Mouse (Mus musculus): ENCODE measurements around the gene Iqcf6. TPM values are rescaled to one million over a fixed set of nuclear protein-coding genes. Genes with fewer than 3 reads are reported as not detected.

The Iqcf6 gene
- total and polyA plus RNA-seq, 2 experiments from 2014 or later = not detected

DNA sequence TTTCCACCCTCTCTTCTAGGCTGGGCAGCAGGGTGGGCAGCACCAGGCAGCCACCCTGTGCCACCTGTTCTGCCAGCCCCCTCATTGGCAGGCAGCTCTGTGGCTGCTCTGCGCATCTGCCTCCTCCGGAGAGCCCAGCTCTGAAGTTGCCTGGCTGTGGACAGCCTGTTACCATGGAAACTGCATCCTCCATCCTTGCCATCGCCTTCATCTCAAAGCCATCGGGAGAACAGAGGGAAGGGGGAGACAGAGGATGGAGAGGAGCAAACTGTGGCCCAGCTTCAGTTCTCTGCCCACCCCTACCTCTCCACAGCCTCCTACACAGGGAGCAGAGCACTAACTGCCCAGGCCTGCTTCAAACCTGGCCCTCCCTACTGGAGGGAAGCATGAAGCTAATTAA, 38.1 kb downstream of the Iqcf6 start:
- H3K4me1 ChIP-seq (ENCODE audit: insufficient read depth) = peaks cover 22% of the 10 kb centered on the region
- peaks cover 47% of the 10 kb centered on the region for H3K36me3 ChIP-seq (ENCODE audit: insufficient read depth)
- no peaks in the 10 kb centered on the region for H3K9me3 ChIP-seq (ENCODE audit: low read length)
- H3K9ac ChIP-seq = peak overlapping the region; percentile 22; the same call in 1 of the 2 replicates
- peak overlapping the region; percentile 88 for H3K27ac ChIP-seq (ENCODE audit: low read depth, low read length)
- peak; percentile 94 for ATAC-seq
- H3K4me3 ChIP-seq (ENCODE audit: low read depth, low read length) = no peak overlapping the region
- WGBS = 13% methylated on average over 4 of the region's 4 CpGs
- peak overlapping the region; percentile 17; the same call in 1 of the 2 replicates for H3K4me2 ChIP-seq (ENCODE audit: low read depth)
- DNase-seq = peak; percentile 85
- no peak for TF ChIP-seq CTCF (IDR thresholded peaks at IDR 0.05; ENCODE audit: low read depth)
- H3K27me3 ChIP-seq (ENCODE audit: insufficient read depth, low read length) = no peaks in the 10 kb centered on the region

DNA sequence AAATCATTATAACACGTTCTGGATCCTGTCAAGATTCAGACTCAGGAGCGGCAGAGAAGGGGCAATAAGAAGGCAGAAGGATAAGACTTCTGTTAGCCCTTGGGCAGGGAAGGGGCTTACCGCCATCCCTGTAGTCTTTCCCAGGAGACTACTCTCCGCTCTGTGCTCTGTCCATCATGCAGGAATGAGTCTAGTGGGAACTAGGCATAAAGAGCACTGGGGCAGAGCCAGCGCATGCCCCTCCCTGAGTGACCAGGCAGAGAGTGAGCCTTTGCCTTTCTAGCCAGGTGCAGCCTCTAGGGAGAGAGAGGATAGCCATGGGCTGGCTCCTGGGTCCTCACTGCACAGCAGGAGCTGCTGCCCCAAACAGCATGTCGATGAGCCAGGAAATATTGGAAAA, 38.5 kb downstream of the Iqcf6 start:
- Histone ChIP-seq H3K4me1 (ENCODE audit: insufficient read depth) (peaks cover 22% of the 10 kb centered on the region), H3K4me3 (ENCODE audit: low read depth, low read length) (no peak overlapping the region)

DNA sequence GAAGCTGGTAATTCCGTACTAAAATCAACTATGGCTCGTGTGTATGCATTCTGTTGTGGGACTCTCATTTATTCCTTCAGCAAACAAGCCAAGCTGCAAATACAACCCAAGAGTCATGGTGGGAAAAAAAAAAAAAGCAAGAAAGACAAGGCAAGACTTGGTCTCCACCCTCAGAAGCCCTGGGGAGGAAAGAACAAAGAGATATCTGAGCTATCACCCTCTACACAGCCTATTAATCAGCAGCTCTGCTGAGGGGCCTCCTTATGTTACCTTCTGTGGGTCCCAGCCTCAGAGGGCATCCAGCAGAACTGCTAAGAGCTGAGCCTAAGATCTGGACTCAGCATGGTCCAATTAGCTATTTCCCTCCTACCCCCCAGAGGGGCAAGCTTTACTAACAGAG, 47.5 kb downstream of the Iqcf6 start:
- 72% methylated on average over 2 of the region's 2 CpGs for whole genome bisulfite sequencing
- Histone ChIP-seq H3K4me1 (ENCODE audit: insufficient read depth) (no peaks in the 10 kb centered on the region), H3K9me3 (ENCODE audit: low read length) (no peaks in the 10 kb centered on the region), H3K27ac (ENCODE audit: low read depth, low read length) (no peak overlapping the region), H3K4me2 (ENCODE audit: low read depth) (no peak overlapping the region), H3K9ac (no peak overlapping the region), H3K4me3 (ENCODE audit: low read depth, low read length) (no peak overlapping the region), H3K36me3 (ENCODE audit: insufficient read depth) (peaks cover 46% of the 10 kb centered on the region), H3K27me3 (ENCODE audit: insufficient read depth, low read length) (no peaks in the 10 kb centered on the region)
- TF ChIP-seq CTCF (IDR thresholded peaks at IDR 0.05; ENCODE audit: low read depth) = no peak
- DNase-seq (no peak), ATAC-seq (no peak)

More for the DNA sequence above, 38.5 kb downstream of the Iqcf6 start:
- TF ChIP-seq CTCF (IDR thresholded peaks at IDR 0.05; ENCODE audit: low read depth) = no peak
- peak overlapping the region; percentile 17; the same call in 1 of the 2 replicates for H3K4me2 ChIP-seq (ENCODE audit: low read depth)
- no peaks in the 10 kb centered on the region for H3K9me3 ChIP-seq (ENCODE audit: low read length)
- peaks cover 47% of the 10 kb centered on the region for H3K36me3 ChIP-seq (ENCODE audit: insufficient read depth)
- 58% methylated on average over 6 of the region's 6 CpGs for WGBS
- DNase-seq (no peak), ATAC-seq (peak; percentile 55)
- H3K9ac ChIP-seq = peak overlapping the region; percentile 22; the same call in 1 of the 2 replicates
- peak overlapping the region; percentile 88 for H3K27ac ChIP-seq (ENCODE audit: low read depth, low read length)
- no peaks in the 10 kb centered on the region for H3K27me3 ChIP-seq (ENCODE audit: insufficient read depth, low read length)

DNA sequence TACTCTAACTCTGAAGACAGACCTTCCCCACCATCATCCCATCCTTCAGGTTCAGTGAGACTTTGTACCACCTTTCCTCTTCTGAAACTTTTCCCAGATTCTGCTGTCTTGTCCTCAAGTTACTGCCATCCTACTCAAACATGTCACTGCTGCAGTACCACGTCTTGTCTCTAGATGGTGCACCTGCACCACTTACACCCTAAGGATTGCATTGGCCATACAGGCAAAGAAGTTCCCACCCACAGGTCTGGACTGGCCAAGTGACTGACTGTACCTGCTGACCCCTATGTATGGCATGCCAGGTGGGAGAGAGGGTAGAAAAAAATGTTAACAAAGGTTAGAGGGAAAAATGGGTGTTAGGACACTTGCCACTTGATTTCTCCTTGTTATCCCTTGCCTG, 49.1 kb downstream of the Iqcf6 start:
- Histone ChIP-seq H3K9me3 (ENCODE audit: low read length) (no peaks in the 10 kb centered on the region), H3K36me3 (ENCODE audit: insufficient read depth) (peaks cover 48% of the 10 kb centered on the region), H3K4me3 (ENCODE audit: low read depth, low read length) (no peak overlapping the region), H3K27me3 (ENCODE audit: insufficient read depth, low read length) (no peaks in the 10 kb centered on the region), H3K9ac (no peak overlapping the region), H3K27ac (ENCODE audit: low read depth, low read length) (no peak overlapping the region), H3K4me2 (ENCODE audit: low read depth) (no peak overlapping the region), H3K4me1 (ENCODE audit: insufficient read depth) (no peaks in the 10 kb centered on the region)
- WGBS = 0% methylated on average over 1 of the region's 1 CpGs
- peak; percentile 97 for TF ChIP-seq CTCF (IDR thresholded peaks at IDR 0.05; ENCODE audit: low read depth)
- ATAC-seq (peak; percentile 70; the same call in 1 of the 2 replicates), DNase-seq (peak; percentile 88)

DNA sequence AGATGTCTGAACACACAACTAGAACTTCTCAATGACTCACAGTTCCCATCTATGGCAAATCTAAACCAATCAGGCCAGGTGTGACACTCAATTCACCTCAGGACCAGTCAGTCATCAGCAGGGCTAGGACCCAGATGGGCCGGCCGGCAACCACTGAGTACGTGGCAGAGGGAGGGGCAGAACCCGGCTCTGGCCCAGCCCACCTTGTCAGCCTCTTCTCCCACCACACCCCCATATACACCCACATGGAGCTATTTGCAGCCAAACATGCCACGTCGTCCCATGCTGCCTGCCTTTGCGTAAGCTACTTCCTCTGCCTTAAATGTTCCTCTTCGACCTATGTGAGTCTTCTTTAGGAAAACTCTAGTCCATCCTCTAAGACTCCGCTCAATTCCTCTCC, 49.6 kb downstream of the Iqcf6 start:
- H3K27ac ChIP-seq (ENCODE audit: low read depth, low read length) = no peak overlapping the region
- WGBS = 77% methylated on average over 9 of the region's 9 CpGs
- no peak overlapping the region for H3K4me3 ChIP-seq (ENCODE audit: low read depth, low read length)
- H3K4me2 ChIP-seq (ENCODE audit: low read depth) = no peak overlapping the region
- no peak for TF ChIP-seq CTCF (IDR thresholded peaks at IDR 0.05; ENCODE audit: low read depth)
- no peak overlapping the region for H3K9ac ChIP-seq
- ATAC-seq = no peak
- no peak for DNase-seq
- peaks cover 48% of the 10 kb centered on the region for H3K36me3 ChIP-seq (ENCODE audit: insufficient read depth)
- H3K4me1 ChIP-seq (ENCODE audit: insufficient read depth) = no peaks in the 10 kb centered on the region
- no peaks in the 10 kb centered on the region for H3K27me3 ChIP-seq (ENCODE audit: insufficient read depth, low read length)
- H3K9me3 ChIP-seq (ENCODE audit: low read length) = no peaks in the 10 kb centered on the region

DNA sequence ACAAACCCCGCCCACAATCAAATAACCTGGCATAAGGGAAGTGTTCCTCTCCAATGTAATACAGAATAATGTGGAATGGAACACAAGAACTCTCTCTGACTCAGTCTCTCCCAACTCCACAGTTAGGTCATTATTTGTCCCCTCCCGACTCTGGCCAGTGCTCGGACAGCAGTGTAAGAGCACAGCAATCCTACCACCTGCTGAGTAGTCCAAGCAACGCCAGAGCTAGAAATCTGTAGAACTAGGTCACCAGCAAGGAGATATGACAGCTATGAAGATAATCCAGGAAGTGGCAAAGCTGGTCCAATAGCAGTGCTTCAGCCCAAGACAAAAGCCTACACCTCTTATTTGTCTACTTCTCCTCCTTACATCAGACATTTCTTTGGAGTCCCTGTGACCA, 50.2 kb downstream of the Iqcf6 start:
- TF ChIP-seq CTCF (IDR thresholded peaks at IDR 0.05; ENCODE audit: low read depth) = no peak
- 70% methylated on average over 4 of the region's 4 CpGs for WGBS
- H3K36me3 ChIP-seq (ENCODE audit: insufficient read depth) = peaks cover 48% of the 10 kb centered on the region
- no peak overlapping the region for H3K9ac ChIP-seq
- H3K9me3 ChIP-seq (ENCODE audit: low read length) = no peaks in the 10 kb centered on the region
- H3K4me3 ChIP-seq (ENCODE audit: low read depth, low read length) = no peak overlapping the region
- ATAC-seq (no peak), DNase-seq (no peak)
- no peaks in the 10 kb centered on the region for H3K4me1 ChIP-seq (ENCODE audit: insufficient read depth)
- no peaks in the 10 kb centered on the region for H3K27me3 ChIP-seq (ENCODE audit: insufficient read depth, low read length)
- no peak overlapping the region for H3K4me2 ChIP-seq (ENCODE audit: low read depth)
- no peak overlapping the region for H3K27ac ChIP-seq (ENCODE audit: low read depth, low read length)

Other genes with a start within 250 kb of the Iqcf6 start
- gene Rpl29, start 197.1 kb upstream of the Iqcf6 start, total RNA-seq (2014; rRNA removed) = 890 and 984 TPM in 2 replicates
- 678 and 804 TPM in 2 replicates for gene Rpl29, start 197.1 kb upstream of the Iqcf6 start, polyA plus RNA-seq (2015; fragmentation: Nextera tagmentation; extraction: Ambion mirVana)
- gene Acy1, start 188.3 kb upstream of the Iqcf6 start, total RNA-seq (2014; rRNA removed) = 12.9 and 18.1 TPM in 2 replicates
- gene Acy1, start 188.3 kb upstream of the Iqcf6 start, polyA plus RNA-seq (2015; fragmentation: Nextera tagmentation; extraction: Ambion mirVana) = 20.5 and 21.0 TPM in 2 replicates
- gene Abhd14b, start 179.1 kb upstream of the Iqcf6 start, total RNA-seq (2014; rRNA removed) = 10.5 and 13.8 TPM in 2 replicates
- 7.6 and 8.8 TPM in 2 replicates for gene Abhd14b, start 179.1 kb upstream of the Iqcf6 start, polyA plus RNA-seq (2015; fragmentation: Nextera tagmentation; extraction: Ambion mirVana)
- 54.4 and 63.2 TPM in 2 replicates for gene Abhd14a, start 178.9 kb upstream of the Iqcf6 start, total RNA-seq (2014; rRNA removed)
- 84.1 and 87.1 TPM in 2 replicates for gene Abhd14a, start 178.9 kb upstream of the Iqcf6 start, polyA plus RNA-seq (2015; fragmentation: Nextera tagmentation; extraction: Ambion mirVana)
- gene Pcbp4, start 173.3 kb upstream of the Iqcf6 start, total RNA-seq (2014; rRNA removed) = 454 and 602 TPM in 2 replicates
- 251 and 273 TPM in 2 replicates for gene Pcbp4, start 173.3 kb upstream of the Iqcf6 start, polyA plus RNA-seq (2015; fragmentation: Nextera tagmentation; extraction: Ambion mirVana)
- 1.5 and 1.8 TPM in 2 replicates for gene Gpr62, start 160.6 kb upstream of the Iqcf6 start, total RNA-seq (2014; rRNA removed)
- gene Gpr62, start 160.6 kb upstream of the Iqcf6 start, polyA plus RNA-seq (2015; fragmentation: Nextera tagmentation; extraction: Ambion mirVana) = 2.3 and 3.0 TPM in 2 replicates
- gene Rrp9, start 150.6 kb upstream of the Iqcf6 start, total RNA-seq (2014; rRNA removed) = 45.6 and 52.9 TPM in 2 replicates
- 46.5 and 47.3 TPM in 2 replicates for gene Rrp9, start 150.6 kb upstream of the Iqcf6 start, polyA plus RNA-seq (2015; fragmentation: Nextera tagmentation; extraction: Ambion mirVana)
- 2.2 and 6.2 TPM in 2 replicates for gene Parp3, start 149.6 kb upstream of the Iqcf6 start, total RNA-seq (2014; rRNA removed)
- gene Parp3, start 149.6 kb upstream of the Iqcf6 start, polyA plus RNA-seq (2015; fragmentation: Nextera tagmentation; extraction: Ambion mirVana) = 1.4 and 1.7 TPM in 2 replicates
- gene Iqcf1, start 126.6 kb upstream of the Iqcf6 start, total RNA-seq (2014; rRNA removed) = not detected in 2 replicates
- gene Iqcf1, start 126.6 kb upstream of the Iqcf6 start, polyA plus RNA-seq (2015; fragmentation: Nextera tagmentation; extraction: Ambion mirVana) = not detected in 2 replicates
- gene Iqcf5, start 112.0 kb upstream of the Iqcf6 start, total RNA-seq (2014; rRNA removed) = not detected in 2 replicates
- gene Iqcf5, start 112.0 kb upstream of the Iqcf6 start, polyA plus RNA-seq (2015; fragmentation: Nextera tagmentation; extraction: Ambion mirVana) = 0.41 TPM in 1 of 2 replicates, not detected in the other
- not detected in 2 replicates for gene Iqcf3, start 65.0 kb upstream of the Iqcf6 start, total RNA-seq (2014; rRNA removed)
- gene Iqcf3, start 65.0 kb upstream of the Iqcf6 start, polyA plus RNA-seq (2015; fragmentation: Nextera tagmentation; extraction: Ambion mirVana) = not detected in 2 replicates
- gene Iqcf4, start 55.6 kb upstream of the Iqcf6 start, total RNA-seq (2014; rRNA removed) = not detected in 2 replicates
- not detected in 2 replicates for gene Iqcf4, start 55.6 kb upstream of the Iqcf6 start, polyA plus RNA-seq (2015; fragmentation: Nextera tagmentation; extraction: Ambion mirVana)
- gene Grm2, start 29.5 kb downstream of the Iqcf6 start, total RNA-seq (2014; rRNA removed) = 13.6 and 14.6 TPM in 2 replicates
- 19.8 and 20.7 TPM in 2 replicates for gene Grm2, start 29.5 kb downstream of the Iqcf6 start, polyA plus RNA-seq (2015; fragmentation: Nextera tagmentation; extraction: Ambion mirVana)
- gene Tex264, start 59.3 kb downstream of the Iqcf6 start, total RNA-seq (2014; rRNA removed) = 61.2 and 68.6 TPM in 2 replicates
- 98.3 and 105 TPM in 2 replicates for gene Tex264, start 59.3 kb downstream of the Iqcf6 start, polyA plus RNA-seq (2015; fragmentation: Nextera tagmentation; extraction: Ambion mirVana)
- gene Rad54l2, start 162.6 kb downstream of the Iqcf6 start, total RNA-seq (2014; rRNA removed) = 18.6 and 22.7 TPM in 2 replicates
- 1.7 and 3.6 TPM in 2 replicates for gene Rad54l2, start 162.6 kb downstream of the Iqcf6 start, polyA plus RNA-seq (2015; fragmentation: Nextera tagmentation; extraction: Ambion mirVana)
- 25.0 and 33.7 TPM in 2 replicates for gene Dcaf1, start 195.3 kb downstream of the Iqcf6 start, total RNA-seq (2014; rRNA removed)
- gene Dcaf1, start 195.3 kb downstream of the Iqcf6 start, polyA plus RNA-seq (2015; fragmentation: Nextera tagmentation; extraction: Ambion mirVana) = 4.7 and 8.0 TPM in 2 replicates

All from forebrain, postnatal 0 days (tissue).